Mouse (Mus musculus) cortical plate, adult 2 months (tissue): ENCODE measurements around the gene Arhgef3.

ENCODE experiments used
- CTCF ChIP-seq: fragments of 200-500 bp; IDR thresholded peaks from 2 replicates; pipeline ENCODE4 v1.5.1; 2011; ENCODE audit warnings: mild to moderate bottlenecking, control low read depth, low read length; ENCODE audit not compliant: insufficient read depth; ENCODE audit errors: extremely low read depth
- POLR2A ChIP-seq: fragments of 200-500 bp; IDR thresholded peaks from 2 replicates; pipeline ENCODE4 v1.6.1; 2011; ENCODE audit warnings: mild to moderate bottlenecking, low read length, control low read depth; ENCODE audit not compliant: insufficient read depth; ENCODE audit errors: extremely low read depth

DNA sequence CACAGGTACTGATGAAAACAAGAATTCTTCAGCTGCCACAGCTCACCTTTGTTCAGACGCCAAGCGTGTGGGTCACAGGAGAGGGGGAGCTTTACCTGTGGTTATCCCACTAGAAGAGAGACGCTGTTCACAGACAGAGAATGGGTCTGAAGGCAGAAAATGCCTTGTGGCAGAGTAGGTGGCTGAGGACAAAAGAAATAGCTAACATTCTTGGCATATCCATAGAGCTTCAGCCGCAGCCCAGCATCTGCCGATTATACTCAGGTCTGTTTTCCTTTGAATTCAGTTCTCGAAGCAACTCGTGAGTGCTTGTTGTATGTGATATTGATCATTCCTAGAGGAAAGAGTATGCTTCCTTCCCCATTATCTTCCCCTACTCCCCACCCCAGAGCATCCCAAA is 204.7 kb downstream of the Arhgef3 start:
- TF ChIP-seq CTCF (no peak), POLR2A (no peak)
